Mouse (Mus musculus): ENCODE measurements around the gene Clcn1.

Clcn1 gene

DNA sequence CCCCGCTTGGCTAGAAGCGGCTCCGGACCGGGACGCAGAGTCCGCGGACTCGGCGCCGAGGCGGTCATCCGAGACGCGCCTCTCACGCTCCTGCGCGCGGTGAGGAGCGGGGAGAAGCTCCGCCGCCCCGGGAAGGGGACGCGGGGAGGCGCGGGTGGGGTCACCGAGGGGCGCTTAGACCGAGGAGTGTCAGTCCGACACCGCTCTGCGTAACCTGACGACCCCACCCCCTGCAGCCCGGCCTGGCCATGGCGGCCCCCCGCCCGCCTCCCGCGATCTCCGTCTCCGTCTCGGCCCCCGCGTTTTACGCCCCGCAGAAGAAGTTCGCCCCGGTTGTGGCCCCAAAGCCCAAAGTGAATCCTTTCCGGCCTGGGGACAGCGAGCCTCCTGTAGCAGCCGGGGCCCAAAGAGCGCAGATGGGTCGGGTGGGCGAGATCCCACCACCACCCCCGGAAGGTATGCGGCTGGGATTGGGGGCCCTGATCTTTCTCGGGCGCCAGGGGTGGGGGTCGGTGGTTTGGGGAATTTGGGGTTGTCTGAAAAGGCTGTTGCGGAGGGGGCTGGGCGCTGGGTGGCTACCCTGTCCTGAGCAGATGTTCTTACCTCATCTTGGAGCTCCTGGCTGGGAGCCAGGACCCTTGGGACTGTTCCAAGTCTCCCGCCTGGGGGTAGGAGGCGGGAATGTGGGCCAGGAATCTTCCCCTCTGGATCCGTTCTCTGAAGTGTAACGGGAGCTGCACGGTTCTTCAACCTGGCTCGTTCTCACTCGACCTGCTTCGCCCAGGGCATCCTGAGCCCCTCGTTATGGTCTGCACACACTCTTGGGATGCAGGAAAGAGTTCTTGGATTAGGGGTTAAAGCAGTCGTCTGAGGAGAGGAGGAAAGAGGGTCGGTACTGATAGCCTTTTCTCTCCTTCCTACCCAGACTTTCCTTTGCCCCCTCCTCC lies 63.8 kb downstream of the Clcn1 start:
- in situ Hi-C loops (cut with MboI): no loop called here

DNA sequence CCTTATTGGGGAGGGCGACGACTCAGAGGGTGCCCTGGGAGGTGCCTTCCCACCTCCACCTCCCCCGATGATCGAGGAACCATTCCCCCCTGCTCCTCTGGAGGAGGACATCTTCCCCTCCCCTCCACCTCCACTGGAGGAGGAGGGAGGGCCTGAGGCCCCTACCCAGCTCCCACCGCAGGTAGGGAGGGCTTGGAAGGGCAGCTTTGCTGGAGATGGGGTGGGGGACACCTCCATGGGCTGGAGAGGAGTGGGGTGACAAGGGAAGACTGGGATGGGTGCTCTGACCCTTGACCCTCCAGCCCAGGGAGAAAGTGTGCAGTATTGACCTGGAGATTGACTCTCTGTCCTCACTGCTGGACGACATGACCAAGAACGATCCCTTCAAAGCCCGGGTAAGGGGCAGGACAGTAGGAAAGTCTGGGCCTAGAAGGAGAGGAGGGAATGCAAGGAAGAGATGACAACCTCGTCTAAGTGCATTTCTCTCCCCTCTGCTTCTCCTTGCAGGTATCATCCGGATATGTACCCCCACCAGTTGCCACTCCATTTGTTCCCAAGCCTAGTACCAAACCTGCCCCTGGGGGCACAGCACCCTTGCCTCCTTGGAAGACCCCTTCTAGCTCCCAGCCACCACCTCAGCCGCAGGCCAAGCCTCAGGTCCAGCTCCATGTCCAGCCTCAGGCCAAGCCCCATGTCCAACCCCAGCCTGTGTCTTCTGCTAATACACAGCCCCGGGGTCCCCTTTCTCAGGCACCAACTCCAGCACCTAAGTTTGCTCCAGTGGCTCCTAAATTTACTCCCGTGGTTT lies 64.7 kb downstream of the Clcn1 start:
- in situ Hi-C loops (cut with MboI): no loop called here

DNA sequence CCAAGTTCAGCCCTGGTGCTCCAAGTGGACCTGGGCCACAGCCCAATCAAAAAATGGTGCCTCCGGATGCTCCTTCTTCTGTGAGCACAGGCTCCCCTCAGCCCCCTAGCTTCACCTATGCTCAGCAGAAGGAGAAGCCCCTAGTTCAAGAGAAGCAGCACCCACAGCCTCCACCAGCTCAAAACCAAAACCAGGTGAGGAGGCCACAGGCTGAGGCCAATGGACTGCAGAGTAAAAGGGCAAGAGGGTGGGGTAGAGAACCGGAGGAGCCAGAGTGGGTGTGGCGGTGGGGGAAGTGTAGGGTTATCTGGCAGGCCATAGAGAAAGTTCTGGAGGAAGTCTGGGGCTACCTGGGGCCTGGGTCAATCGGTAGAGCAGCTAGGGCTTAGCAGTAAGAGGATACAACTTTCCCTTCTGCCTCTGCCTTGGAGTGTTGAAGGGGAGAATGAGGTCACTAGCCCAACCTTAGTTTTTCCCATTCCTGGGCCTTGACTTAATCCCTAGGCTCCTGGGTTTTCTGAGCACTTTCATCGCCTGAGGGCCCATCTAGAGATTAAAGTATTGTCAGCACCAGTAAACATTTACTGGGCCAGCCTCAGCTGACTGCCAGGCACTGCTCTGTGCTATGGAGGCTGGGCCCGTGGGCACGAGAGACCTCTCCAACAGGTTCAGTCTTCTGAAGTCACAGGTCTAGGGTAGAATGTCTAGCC lies 65.4 kb downstream of the Clcn1 start:
- in situ Hi-C loops (cut with MboI): no loop called here

DNA sequence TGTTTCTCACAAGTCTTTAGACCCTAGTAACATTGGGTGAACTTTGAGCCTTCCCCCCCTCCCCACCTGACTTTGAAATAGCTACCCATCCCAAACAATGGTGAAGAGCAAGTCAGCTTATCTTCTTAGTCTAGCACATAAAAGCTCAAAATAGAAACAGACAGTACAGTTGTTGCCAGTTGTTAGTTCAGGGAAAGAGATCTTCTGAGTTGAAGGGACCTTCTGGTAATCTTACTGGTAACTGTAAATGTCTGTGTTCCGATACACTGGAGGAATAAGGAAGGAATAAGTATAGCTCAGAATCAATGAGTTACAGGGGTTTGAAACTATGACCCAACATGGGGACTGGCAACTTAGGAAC lies 66.0 kb downstream of the Clcn1 start:
- in situ Hi-C loops (cut with MboI): no loop called here

DNA sequence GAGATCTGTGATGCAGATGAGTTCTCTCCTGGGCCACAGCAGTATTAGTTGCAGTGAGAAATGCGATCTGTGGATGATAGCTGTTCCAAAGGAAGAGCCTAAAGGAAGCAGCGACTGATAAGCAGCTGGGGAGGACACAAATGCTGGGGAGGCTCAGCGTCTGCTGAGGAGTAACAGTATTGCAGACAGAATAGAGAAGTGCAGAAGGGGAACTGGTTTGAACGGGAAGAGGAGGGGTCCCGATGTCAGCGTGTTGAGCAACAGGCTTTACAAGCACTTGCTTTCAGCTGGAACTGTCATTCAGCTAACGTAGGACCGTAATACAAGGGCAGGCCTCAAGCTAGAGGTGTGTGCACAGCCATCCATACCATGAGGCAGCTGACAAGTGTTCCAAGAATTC lies 66.7 kb downstream of the Clcn1 start:
- in situ Hi-C loops (cut with MboI): no loop called here

DNA sequence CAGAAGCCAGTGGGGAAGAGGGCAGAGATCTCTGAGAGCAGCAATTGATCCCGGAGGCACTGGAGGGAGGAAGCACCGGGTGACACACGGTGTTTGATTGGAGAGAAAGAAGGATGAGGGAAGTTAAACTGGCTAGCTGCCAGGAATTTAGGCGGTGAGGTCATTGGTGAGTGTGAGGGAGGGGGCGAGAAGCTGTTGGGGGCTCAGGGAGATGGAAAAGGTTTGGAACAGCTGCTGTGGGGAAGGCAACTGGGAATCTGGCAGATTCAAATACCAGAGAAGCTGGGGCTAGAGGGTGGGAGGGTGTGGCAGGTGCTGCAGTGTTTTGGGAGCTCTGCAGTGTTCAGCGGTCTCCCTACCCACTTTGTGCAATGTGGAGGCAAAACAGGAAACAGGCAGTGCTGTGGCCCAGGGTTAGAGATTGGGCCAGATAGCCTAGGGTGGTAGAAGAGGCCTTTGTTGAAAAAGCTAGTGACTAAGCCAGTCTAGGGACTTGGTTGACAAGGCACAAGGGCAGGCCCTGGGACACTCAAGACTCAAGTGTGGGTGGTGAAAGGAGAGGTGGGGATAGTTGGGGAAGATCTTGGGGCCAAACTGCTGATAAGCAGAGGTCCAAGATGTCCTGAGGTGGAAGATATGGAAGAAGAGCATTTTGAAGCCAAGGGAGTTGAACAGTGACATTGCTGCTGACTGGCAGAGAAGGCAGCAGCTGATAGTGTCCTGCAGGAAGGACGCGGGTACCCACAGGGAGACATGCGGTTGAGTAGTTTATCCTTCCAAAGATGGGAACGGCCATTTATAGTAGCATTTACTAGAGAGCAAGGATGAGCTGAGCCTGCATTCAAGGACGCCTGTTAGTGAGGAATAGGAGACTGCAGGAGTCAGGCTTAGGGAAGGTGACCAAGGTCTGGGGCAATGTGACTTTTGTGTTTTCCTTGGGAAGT lies 67.9 kb downstream of the Clcn1 start:
- in situ Hi-C loops (cut with MboI): no loop called here

DNA sequence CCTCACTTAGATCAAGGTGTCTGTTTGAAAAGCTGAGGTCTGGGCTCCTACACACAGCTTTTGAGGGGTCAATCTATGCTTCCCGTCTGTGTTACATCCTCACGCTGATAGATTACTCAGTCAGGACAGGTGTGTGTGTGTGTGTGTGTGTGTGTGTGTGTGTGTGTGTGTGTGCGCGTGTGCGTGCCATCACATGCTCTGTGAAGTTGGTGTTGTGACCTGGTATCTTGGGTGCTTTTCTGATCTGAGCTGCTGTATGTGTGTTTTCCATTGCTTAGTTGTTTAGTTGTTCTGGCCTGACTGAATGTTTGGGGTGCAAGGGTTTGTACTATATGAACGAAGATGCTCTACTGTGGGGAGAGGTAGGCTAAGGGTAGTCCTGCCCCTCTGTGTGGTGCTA lies 68.9 kb downstream of the Clcn1 start:
- in situ Hi-C loops (cut with MboI): no loop called here

DNA sequence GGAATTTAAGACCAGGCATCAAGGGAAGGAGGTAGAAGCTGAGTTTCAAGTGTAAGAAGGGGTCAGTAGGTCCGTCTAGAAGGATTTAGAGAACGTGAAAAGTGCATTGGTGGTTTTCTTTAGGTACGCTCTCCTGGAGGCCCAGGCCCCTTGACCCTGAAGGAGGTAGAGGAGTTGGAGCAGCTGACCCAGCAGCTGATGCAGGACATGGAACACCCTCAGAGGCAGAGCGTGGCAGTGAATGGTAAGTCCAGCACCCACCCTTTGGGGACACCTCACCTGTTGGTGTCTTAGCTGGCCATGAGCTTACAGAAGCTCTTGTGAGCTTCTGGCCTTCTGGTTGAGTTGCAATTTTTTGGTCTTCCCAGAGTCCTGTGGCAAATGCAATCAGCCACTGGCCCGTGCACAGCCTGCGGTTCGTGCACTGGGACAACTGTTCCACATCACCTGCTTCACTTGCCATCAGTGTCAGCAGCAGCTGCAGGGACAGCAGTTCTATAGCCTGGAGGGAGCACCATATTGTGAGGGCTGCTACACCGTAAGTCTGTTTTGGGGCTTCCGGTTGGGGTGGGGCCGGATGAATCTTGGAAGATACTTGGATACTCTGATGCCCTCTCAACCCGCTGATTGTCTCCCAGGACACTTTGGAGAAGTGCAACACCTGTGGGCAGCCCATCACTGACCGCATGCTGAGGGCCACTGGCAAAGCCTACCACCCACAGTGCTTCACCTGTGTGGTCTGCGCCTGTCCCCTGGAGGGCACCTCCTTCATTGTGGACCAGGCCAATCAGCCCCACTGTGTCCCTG lies 69.5 kb downstream of the Clcn1 start:
- in situ Hi-C loops (cut with MboI): no loop called here

DNA sequence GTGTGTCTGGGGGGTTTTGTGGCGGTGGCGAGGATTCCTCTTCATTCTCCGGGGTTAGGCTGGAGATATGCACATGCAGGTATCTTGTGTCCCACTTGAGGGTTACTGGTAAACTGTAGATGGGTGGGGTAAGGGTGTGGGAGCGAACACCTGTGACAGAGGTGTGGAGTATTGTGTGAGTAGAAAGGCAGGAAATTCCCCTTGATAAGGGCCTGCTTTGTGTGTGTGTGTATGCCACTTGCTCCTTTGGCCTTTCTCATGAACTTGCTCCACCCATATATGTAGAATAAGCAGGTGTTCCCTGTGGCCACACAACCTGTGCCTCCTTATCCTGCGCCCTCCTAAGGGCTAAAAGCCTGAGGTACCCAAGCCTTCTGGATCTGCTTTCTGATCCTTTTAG lies 70.4 kb downstream of the Clcn1 start:
- in situ Hi-C loops (cut with MboI): no loop called here

DNA sequence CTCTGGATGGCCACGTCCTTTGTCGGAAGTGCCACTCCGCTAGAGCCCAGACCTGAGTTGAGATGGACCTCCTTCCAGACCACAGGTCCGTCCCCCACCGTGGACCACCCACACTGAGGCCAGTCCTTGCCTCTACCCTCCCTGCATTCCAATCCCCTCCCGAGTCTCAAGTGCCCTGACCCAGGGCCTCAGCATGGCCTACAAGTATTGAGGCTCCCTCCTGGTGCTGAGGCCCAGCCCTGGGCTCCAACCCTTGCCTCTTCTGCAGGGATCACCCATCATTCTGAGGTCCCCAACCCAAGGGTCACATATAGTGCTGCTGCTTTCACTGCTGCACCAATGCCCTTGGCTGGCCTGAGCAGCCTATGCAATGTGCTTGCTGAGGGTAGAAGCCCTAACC lies 71.4 kb downstream of the Clcn1 start:
- in situ Hi-C loops (cut with MboI): no loop called here

DNA sequence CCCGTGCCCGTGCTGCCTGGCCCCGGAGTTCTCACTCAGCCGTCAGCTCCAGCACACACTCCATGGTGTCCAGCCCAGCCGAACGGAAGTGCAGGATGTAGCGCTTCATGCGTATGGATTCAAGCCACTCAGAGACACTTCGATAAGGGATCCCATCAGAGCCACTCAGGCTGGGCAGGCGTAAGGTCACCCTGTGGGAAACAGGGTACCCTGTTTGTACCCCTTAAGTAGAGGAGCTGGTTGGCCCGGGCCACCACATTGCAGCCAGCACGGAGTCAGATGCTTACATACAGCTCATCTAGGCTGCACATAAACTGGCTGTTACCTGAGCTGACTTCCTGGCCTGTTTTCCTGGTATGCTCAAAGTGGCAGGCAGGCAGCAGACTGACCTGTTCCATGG lies 72.4 kb downstream of the Clcn1 start:
- in situ Hi-C loops (cut with MboI): no loop called here

DNA sequence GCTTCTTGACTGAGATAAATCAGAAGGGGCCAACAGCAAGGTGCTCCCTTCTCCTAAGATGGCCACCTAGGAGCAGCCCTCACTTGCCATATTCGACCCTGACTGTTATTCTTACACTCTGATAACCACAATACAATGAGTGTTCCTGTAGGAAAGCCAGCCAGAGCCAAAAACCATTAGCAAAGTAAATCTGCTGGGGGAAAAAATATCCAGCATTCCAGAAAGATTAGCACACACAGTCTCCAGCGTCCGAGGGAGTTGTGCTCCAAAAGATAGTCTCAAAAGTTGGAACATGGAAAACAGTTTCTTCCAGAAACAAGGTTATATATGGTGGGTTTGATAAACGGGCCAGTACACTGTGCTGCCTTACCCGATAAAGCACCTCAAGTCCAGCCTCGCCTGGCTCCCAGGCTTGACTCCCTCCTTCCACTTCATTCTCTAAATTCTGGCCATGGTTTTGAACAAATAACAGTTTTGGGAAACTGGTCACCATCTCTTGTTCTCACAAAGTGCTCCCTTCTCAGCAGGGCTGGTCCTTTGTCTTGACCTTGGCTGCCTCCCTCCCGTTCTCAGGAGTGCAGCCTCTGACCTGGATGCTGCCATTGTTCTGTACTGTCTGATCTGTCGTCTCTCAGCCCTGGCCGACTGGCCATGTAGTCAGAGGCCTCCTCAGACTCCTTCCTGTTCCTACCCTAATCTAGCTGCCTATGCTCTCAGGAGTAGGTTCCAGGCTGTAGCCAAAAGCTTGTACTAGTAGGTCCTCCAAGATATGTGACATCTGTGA lies 73.1 kb downstream of the Clcn1 start:
- in situ Hi-C loops (cut with MboI): no loop called here

DNA sequence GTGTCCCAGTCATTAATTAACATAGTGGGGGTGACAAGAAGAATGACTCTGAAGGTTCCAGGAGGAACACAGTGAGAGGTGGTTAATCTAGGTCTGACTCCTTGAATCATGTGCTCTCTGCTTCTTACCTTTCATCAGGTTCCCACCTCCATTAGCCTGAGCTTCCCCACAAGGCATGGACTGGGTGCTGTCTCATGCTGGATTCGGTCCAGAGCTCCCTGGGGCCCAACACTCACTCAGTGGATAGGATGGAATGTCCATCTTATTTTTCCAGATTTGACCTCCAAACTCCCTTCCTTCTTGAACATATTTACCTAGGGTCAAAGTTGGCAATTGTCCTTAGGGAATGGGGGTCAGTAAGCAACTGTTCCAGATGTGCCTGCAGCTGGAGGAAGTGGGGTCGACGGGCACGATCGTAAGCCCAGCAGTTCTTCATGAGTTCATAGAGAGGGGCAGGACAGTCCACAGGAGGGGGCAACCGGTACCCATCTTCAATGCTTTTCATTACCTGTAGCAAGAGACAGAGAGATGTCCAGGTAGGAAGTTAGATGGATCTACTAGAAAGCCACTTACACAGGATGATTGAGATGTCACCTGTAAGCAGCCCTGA lies 73.9 kb downstream of the Clcn1 start:
- in situ Hi-C loops (cut with MboI): no loop called here

DNA sequence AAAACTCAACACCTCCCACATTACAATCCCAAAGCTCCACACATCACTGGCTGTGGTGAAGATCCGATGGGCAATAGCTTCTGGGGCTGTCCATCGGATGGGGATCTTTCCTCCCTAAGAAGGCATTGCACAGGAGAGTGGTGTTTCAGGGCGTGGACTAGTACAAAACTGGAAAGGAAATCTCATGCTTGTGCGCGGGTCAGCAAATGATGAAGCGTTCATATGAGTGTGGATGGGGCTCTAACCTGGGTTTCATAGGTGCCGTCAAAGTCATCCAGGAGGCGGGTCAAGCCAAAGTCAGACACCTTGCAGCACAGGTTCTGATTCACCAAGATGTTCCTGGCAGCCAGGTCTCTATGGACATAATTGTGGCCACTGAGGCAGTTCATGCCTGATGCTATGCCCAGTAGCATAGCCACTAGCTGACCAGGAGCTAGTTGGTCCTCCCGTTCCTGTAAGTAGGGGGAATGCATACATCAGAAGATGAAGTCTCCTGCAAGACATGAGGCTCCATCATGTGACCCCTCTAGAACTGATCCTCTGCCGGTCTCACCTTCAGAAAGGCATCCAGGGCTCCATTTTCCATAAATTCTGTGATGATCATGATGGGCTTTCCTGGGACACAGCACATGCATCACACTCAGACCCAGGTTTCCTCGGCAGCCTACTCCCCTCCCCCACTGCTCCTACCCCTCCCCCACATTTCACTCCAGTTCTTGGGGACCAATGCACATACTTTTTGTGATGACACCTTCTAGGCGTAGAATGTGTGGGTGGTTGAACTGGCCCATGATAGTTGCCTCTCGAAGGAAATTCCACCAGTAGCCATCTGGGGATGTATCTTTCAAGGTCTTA lies 74.8 kb downstream of the Clcn1 start:
- in situ Hi-C loops (cut with MboI): no loop called here

DNA sequence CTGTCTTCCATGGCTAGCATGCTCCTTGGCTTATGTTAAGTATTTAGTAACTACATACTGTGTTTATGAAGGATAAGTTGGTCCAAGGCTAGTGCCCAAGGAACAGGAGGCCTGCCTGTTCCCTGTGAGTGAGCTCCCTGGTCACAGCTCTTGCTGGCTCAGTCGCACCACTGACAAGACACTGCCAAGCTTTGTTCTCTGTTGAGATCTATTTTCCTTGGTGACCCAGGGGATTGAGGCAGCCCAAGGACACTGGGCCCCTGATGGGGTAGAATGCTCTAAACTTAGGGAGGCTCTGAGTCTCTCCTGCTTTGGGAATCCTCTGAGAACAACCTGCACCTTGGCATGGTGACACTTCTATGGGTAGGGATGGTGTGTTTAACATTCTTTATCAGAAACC lies 75.6 kb downstream of the Clcn1 start:
- in situ Hi-C loops (cut with MboI): no loop called here

DNA sequence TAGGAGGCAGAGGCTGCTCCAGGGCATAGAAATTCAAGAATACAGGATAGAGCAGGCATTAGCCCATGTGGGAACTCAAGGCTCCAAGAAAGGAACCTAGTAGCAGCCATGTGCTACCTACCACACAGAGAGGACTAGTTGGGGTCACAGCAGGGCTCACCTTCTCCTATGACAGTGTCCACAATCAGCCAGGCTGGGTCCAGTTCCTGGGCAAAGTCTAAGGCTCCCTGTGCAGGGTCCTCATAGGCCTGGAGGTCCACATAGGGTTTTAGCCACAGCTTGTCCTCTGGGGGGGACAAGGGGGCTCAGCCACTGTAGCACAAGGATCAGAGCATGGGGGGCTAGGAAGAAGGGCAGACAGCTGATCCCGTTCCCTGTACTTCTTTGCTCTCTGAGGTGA lies 76.0 kb downstream of the Clcn1 start:
- in situ Hi-C loops (cut with MboI): no loop called here

DNA sequence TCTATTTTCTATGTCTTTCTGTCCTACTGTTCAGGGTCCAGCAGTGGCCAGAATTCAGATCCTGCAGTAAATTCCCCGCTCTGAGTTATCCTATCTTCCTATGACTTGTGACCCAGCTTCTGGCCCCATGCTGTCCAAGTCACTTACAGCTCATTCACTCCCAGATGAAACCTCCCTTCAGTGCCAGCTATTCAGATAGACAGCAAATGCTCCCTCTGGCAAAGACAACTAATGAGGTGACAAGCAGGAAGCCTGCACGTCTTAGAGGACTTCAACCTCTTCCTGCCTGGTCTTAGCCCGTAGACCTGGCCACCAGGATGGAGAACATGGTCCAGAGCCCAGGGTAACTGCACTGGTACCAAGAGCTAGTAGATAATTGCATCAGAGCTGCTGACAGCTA lies 76.5 kb downstream of the Clcn1 start:
- in situ Hi-C loops (cut with MboI): no loop called here

DNA sequence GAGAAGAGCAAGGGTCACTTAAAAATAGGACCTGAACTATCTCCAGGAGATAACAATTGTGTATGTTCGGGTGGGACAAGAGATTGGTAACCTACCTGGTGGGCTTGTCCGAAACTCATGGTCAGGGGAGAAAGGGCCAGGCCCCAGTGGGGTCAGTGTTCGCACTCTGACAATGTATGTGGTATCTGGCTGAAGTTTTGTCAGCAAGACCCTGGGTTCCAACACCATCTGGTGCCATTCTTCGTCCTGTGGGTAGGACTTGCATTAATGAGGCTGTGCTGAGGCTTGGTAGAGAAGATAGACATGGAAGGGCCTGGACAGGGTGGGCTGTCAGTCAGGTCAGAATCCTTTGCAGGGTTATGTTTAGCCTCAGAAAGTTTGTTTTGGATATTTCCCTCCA lies 77.6 kb downstream of the Clcn1 start:
- in situ Hi-C loops (cut with MboI): no loop called here
